Mouse (Mus musculus): ENCODE measurements around the gene Ccdc30.

- TF ChIP-seq CTCF (IDR thresholded peaks at IDR 0.05; ENCODE audit: control insufficient read depth, insufficient read depth, insufficient replicate concordance, low read depth, low read length) (no peak), POLR2A (IDR thresholded peaks at IDR 0.05; ENCODE audit: control insufficient read depth, low read depth, low read length) (no peak)
Observed at GRCm38 (mm10) chr4:119421921-119422293, 6.6 kb upstream of the Ccdc30 start.
